Mouse (Mus musculus): ENCODE results near the gene Adam12.

GRCm38 (mm10) chr7:134272421-134272820 lies 40.5 kb upstream of the Adam12 start:
- TF ChIP-seq POLR2A (IDR thresholded peaks at IDR 0.05; ENCODE audit: borderline replicate concordance, control insufficient read depth, low read depth, low read length) (no peak), CTCF (IDR thresholded peaks at IDR 0.05; ENCODE audit: control insufficient read depth, insufficient read depth, low read length) (no peak)

Data from bone marrow, adult 2 months (tissue).